Comparison of ENCODE assay signal across 18 mouse cellular contexts in genomic region chr11:36832855-36833254, GRCm38 (mm10).
"Had no signal": no experiment of that assay in that cellular context is flagged by ENCODE, and none has a peak within 500 bp of the region (broad histone marks: within the 10 kb centered on the region; RNA-seq: fewer than 3 reads in every experiment).

No protein-coding gene starts in this region.

- H3K4me2 ChIP-seq: limb, embryonic 13.5 days; liver, embryonic 12.5 days; liver, embryonic 15.5 days; lung, embryonic 15.5 days; midbrain, embryonic 13.5 days; neural tube, embryonic 13.5 days had no signal

- ATAC-seq: hindbrain, embryonic 16.5 days; liver, embryonic 12.5 days; midbrain, embryonic 13.5 days; midbrain, embryonic 16.5 days had no signal

- H3K9ac ChIP-seq: limb, embryonic 13.5 days; liver, embryonic 12.5 days; liver, embryonic 15.5 days; lung, embryonic 15.5 days; midbrain, embryonic 13.5 days; neural tube, embryonic 13.5 days had no signal

- H3K27ac ChIP-seq: limb, embryonic 10.5 days; limb, embryonic 13.5 days; liver, embryonic 12.5 days; liver, embryonic 15.5 days; lung, embryonic 15.5 days; midbrain, embryonic 10.5 days; midbrain, embryonic 13.5 days; neural tube, embryonic 13.5 days had no signal

- H3K36me3 ChIP-seq: limb, embryonic 10.5 days; limb, embryonic 13.5 days; liver, embryonic 12.5 days; liver, embryonic 15.5 days; lung, embryonic 15.5 days; midbrain, embryonic 10.5 days; midbrain, embryonic 13.5 days; neural tube, embryonic 13.5 days had no signal

- H3K4me3 ChIP-seq: limb, embryonic 10.5 days; limb, embryonic 13.5 days; liver, embryonic 12.5 days; liver, embryonic 15.5 days; lung, embryonic 15.5 days; megakaryocyte, embryonic 14.5 days; midbrain, embryonic 10.5 days; midbrain, embryonic 13.5 days; myocyte; neural tube, embryonic 13.5 days had no signal

- H3K4me1 ChIP-seq: limb, embryonic 10.5 days; limb, embryonic 13.5 days; liver, embryonic 12.5 days; liver, embryonic 15.5 days; lung, embryonic 15.5 days; megakaryocyte, embryonic 14.5 days; midbrain, embryonic 10.5 days; midbrain, embryonic 13.5 days; neural tube, embryonic 13.5 days had no signal

- DNase-seq: liver; lung, adult 18-20 months; lung, postnatal 10 days; lung, postnatal 36 days; thymus, adult 18-20 months; thymus, postnatal 36 days had no signal

- H3K9me3 ChIP-seq: limb, embryonic 10.5 days; limb, embryonic 13.5 days; liver, embryonic 12.5 days; liver, embryonic 15.5 days; lung, embryonic 15.5 days; midbrain, embryonic 10.5 days; midbrain, embryonic 13.5 days; neural tube, embryonic 13.5 days had no signal

- H3K27me3 ChIP-seq: limb, embryonic 13.5 days; liver, embryonic 12.5 days; liver, embryonic 15.5 days; lung, embryonic 15.5 days; megakaryocyte, embryonic 14.5 days; midbrain, embryonic 13.5 days; neural tube, embryonic 13.5 days had no signal
